Mouse (Mus musculus): Measurements from ENCODE around the gene Gm27021.

Gm27021 gene

GRCm38 (mm10) chr8:120595963-120596362 lies 71.9 kb downstream of the Gm27021 start:
- no peak for DNase-seq

- DNase-seq: no peak
These were observed 73.3 kb downstream of the Gm27021 start for GRCm38 (mm10) chr8:120594571-120594970.

- no peak for DNase-seq
These were observed 76.1 kb downstream of the Gm27021 start for GRCm38 (mm10) chr8:120591587-120592292.

GRCm38 (mm10) chr8:120589921-120590320 lies 78.0 kb downstream of the Gm27021 start:
- DNase-seq: no peak

- peak; percentile 98 for DNase-seq
These were observed 78.7 kb downstream of the Gm27021 start, which contains the start of gene Gins2 for GRCm38 (mm10) chr8:120588908-120589771. TSS of gene Gins2 (minus strand) at chr8:120589304.

- no peak for DNase-seq
These were observed 82.4 kb downstream of the Gm27021 start for GRCm38 (mm10) chr8:120585521-120585920.

GRCm38 (mm10) chr8:120581811-120582210 lies 86.1 kb downstream of the Gm27021 start:
- DNase-seq: no peak

GRCm38 (mm10) chr8:120581329-120581728 lies 86.5 kb downstream of the Gm27021 start:
- DNase-seq: no peak

GRCm38 (mm10) chr8:120580336-120581000 lies 87.4 kb downstream of the Gm27021 start:
- DNase-seq: no peak

- no peak for DNase-seq
These were observed 90.1 kb downstream of the Gm27021 start for GRCm38 (mm10) chr8:120577821-120578220.

- DNase-seq: no peak
These were observed 92.1 kb downstream of the Gm27021 start for GRCm38 (mm10) chr8:120575801-120576200.

GRCm38 (mm10) chr8:120574941-120575340 lies 92.9 kb downstream of the Gm27021 start:
- DNase-seq: no peak

- no peak for DNase-seq
These were observed 94.0 kb downstream of the Gm27021 start for GRCm38 (mm10) chr8:120573866-120574265.

GRCm38 (mm10) chr8:120572534-120572933 lies 95.3 kb downstream of the Gm27021 start:
- peak; percentile 62 for DNase-seq

- DNase-seq: no peak
These were observed 96.3 kb downstream of the Gm27021 start for GRCm38 (mm10) chr8:120571561-120571960.

GRCm38 (mm10) chr8:120569939-120570715 lies 97.8 kb downstream of the Gm27021 start:
- peak; percentile 78 for DNase-seq

- no peak for DNase-seq
These were observed 98.8 kb downstream of the Gm27021 start for GRCm38 (mm10) chr8:120569123-120569522.

GRCm38 (mm10) chr8:120568164-120568798 lies 99.6 kb downstream of the Gm27021 start:
- DNase-seq: no peak

- no peak for DNase-seq
These were observed 100.1 kb downstream of the Gm27021 start for GRCm38 (mm10) chr8:120567731-120568130.

GRCm38 (mm10) chr8:120566681-120567080 lies 101.2 kb downstream of the Gm27021 start:
- DNase-seq: no peak

- DNase-seq: no peak
These were observed 102.6 kb downstream of the Gm27021 start for GRCm38 (mm10) chr8:120565151-120565711.
